Mouse (Mus musculus) thymus, postnatal 0 days (tissue): ENCODE measurements around the gene Gtf2ird1. TPM values are rescaled to one million over a fixed set of nuclear protein-coding genes. Genes with fewer than 3 reads are reported as not detected.
"Not testable (repeated sequence)": the region's sequence is repeated elsewhere in the genome, so short reads cannot be mapped to it uniquely, and the experiment has no call there.

Experiments used
- DNase-seq: peaks from one replicate; pipeline ENCODE4 v3.0.0-alpha.2; 2015; ENCODE audit warnings: low spot score
- polyA plus RNA-seq: library from polyadenylated mRNA; unstranded; fragments of >200 nt; fragmentation: Nextera tagmentation; extraction: Ambion mirVana; gene quantifications from 2 replicates; pipeline ENCODE4 v1.2.1, GENCODE M21; 2015

Gtf2ird1 gene
- polyA plus RNA-seq, 1 experiment from 2014 or later, result 67.4 TPM

DNA sequence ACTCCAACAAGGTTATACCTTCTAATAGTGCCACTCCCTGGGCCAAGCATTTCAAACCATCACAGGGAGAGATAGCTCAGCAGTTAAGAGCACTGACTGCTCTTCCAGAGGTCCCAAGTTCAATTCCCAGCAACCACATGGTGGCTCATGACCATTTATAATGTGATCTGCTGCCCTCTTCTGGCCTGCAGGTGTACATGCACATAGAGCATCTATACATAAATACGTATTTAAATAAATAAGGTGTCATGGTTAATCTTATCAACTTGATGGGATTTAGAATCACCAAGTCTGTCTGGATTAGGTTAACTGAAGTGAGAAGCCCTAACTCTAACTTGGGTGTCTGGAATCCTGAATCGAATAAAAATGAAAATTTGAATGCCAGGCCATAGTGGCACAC lies 109.5 kb downstream of the Gtf2ird1 start:
- no peak for DNase-seq

DNA sequence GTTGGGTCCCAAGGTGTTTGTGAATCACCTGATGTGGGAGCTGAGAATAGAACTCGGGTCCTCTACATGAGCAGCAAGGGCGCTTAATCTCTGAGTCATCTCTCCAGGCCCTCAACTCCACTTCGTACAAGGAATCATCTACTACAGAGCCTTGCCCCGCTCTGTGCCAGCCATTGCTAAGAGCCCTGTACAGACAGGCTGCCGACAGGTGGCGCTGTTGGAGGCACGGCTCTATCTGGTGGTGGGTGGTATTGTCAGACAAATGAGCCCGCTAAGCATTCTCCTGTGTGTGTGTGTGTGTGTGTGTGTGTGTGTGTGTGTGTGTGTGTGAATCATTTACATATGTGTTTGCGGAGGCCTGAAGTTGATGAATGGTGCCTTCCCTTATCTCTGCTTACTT lies 111.1 kb downstream of the Gtf2ird1 start:
- DNase-seq, result peak; percentile 43

GRCm38 (mm10) chr5:134344076-134344475 lies 112.4 kb downstream of the Gtf2ird1 start:
- DNase-seq, result no peak

DNA sequence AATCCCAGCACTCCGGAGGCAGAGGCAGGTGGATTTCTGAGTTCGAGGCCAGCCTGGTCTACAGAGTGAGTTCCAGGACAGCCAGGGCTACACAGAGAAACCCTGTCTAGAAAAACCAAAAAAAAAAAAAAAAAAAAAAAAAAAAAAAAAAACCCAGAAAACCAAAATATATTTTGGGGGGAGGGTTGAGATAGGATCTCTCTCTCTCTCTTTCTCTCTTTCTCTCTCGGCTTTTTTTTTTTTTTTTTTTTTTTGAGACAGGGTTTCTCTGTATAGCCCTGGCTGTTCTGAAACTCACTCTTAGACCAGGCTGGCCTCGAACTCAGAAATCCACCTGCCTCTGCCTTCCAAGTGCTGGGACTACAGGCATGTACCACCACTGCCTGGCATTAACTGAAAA lies 113.0 kb downstream of the Gtf2ird1 start:
- not testable (repeated sequence) for DNase-seq

GRCm38 (mm10) chr5:134342503-134343205 lies 113.9 kb downstream of the Gtf2ird1 start:
- no peak for DNase-seq

DNA sequence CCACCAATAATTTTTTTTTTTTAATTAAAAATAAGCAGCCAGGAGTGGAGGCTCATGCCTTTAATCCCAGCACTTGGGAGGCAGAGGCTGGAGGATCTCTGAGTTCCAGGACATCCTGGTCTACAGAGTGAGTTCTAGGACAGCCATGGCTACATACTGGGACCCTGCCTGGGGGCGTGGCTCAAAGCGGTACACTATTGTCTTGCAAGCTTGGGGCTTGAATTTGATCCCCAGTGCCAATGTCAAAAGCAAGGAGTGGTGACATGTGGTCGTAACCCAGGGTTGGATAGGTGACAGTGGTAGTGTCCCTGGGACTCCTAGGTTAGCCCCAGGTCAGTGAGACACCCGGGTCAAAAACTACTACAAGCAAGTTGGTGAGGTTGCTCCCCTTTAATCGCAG lies 114.8 kb downstream of the Gtf2ird1 start:
- DNase-seq, result no peak

GRCm38 (mm10) chr5:134341321-134341720 lies 115.2 kb downstream of the Gtf2ird1 start:
- DNase-seq, result peak; percentile 61

DNA sequence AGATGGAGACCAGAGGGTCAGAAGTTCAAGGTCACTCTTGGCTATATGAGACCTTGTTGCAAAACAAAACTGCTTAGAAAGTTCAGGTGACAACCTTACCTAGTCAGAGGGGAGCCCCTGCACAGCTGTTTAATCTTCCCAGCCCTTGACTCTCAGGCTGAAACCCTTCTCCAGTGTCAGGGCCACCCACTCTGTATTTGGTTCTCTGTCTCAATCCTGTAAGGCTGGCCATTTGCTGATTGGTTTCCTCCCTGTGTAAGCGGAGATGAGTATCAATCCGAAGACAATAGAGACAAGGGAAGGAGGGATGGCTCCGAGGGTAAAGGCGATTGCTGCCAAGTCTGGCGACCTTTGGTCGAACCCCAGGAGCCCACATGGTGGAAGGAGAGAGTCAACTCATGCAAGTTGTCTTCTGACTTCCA lies 116.4 kb downstream of the Gtf2ird1 start:
- no peak for DNase-seq

DNA sequence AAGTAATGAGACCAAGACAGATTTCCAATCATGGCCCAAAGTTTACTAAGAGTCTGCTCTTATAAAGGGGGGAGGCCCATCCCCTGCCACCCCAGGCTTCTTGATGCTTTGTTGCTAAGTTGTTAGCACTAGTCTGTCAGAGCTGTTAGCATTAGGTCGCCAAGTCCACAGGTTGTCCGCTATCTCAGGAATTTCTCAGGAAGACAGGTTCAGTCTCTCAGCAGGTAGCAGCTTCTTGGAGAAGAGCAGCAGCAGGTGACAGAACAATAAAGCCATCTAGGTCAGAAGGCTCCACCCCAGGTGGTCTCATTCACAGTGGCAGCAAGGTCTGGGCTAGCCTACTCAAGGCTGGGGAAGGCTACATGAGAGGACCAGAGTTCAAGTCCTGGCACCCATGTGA lies 119.5 kb downstream of the Gtf2ird1 start:
- DNase-seq, result not testable (repeated sequence)

DNA sequence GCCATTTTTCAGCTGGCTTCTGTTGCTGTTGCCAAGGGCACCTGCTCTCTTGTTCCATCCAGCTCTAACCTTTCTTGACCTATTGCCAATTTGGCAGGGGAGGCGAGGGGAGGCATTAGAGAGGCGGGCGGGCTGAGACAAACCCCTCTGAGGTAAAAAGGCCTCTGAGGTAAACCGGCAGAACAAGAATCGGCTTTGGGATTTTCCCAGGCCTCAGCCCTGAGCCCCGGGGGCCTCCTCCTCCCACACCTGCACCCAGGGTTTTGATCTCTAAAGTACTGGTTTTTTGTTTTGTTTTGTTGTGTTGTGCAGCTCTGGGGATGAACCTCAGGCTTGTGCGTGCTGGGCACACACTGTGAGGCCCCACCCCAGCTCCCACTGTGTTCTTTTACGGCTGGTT lies 123.8 kb downstream of the Gtf2ird1 start:
- DNase-seq, result peak; percentile 76

DNA sequence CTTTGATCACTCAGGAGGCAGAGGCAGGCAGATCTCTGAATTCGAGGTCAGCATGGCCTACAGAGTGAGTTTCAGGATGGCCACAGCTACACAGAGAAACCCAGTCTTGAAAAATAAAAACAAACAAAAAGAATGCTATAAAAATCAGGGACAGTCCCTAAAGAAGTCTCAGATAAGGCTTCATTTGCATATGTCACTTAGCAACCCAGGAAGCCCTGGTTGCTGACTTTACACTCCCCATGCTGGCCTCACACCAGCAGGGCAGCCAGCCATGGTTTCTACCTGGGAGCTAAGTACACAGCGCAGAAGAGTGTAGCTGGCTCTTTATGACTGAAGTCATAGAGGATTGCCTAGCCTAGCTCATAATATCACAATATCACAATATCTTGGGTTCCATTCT lies 126.4 kb downstream of the Gtf2ird1 start:
- no peak for DNase-seq

GRCm38 (mm10) chr5:134329311-134329710 lies 127.2 kb downstream of the Gtf2ird1 start:
- no peak for DNase-seq

GRCm38 (mm10) chr5:134328482-134329001 lies 128.0 kb downstream of the Gtf2ird1 start:
- DNase-seq, result no peak

DNA sequence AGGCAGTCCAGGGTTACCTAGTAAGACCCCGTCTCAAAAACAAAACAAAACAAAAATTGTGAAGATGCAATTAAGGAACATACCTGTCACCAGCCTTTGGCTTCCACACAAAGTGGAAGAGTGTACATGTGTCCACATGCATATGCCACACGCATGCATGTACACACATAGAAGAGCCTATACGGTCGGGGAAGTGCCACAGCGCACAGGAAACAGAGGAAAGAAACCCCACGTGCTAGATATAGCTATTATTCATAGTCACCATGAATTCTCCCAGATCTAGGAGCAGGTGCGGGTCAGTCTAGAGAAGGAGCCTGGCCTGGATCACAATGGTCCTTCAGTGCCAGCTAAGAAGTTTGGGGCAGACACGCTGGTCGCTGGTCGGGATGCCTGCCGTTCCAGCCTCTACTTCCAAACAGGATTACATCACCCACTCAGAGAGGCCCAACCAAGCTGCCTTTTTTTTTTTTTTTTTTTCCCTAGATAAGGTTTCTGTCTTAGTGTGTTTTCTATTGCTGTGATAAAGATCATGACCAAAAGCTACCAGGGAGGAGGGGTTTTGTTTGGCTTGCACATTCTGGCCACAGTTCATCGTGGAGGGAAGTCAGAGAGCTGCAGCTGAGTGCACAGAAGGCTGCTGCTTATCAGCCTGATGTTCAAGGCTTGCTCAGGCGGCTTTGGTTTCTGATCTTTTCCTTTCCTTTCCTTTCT lies 130.5 kb downstream of the Gtf2ird1 start:
- peak; percentile 41 for DNase-seq

GRCm38 (mm10) chr5:134323869-134324268 lies 132.6 kb downstream of the Gtf2ird1 start:
- no peak for DNase-seq

- DNase-seq, result peak; percentile 57
Measured at GRCm38 (mm10) chr5:134323311-134323710, 133.2 kb downstream of the Gtf2ird1 start.

- no peak for DNase-seq
Measured at GRCm38 (mm10) chr5:134322355-134322754, 134.2 kb downstream of the Gtf2ird1 start.

GRCm38 (mm10) chr5:134321699-134322098 lies 134.8 kb downstream of the Gtf2ird1 start:
- DNase-seq, result no peak

DNA sequence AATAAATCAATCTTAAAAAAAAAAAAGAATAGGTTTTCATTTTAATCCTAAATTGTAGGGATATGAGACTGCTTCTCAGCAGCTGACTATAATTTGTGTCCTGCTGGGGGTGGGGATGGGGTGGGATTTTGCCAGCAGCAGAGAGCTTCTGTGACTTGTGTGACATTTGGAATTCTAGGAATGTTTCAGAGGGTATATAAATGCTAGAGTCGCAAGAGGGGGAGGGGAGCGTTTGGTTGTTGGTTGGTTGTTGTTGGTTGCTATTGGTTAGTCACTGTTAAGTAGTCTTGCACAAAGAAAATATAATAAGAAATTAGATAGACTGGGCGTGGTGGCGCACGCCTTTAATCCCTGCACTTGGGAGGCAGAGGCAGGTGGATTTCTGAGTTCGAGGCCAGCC lies 137.6 kb downstream of the Gtf2ird1 start:
- DNase-seq, result no peak

DNA sequence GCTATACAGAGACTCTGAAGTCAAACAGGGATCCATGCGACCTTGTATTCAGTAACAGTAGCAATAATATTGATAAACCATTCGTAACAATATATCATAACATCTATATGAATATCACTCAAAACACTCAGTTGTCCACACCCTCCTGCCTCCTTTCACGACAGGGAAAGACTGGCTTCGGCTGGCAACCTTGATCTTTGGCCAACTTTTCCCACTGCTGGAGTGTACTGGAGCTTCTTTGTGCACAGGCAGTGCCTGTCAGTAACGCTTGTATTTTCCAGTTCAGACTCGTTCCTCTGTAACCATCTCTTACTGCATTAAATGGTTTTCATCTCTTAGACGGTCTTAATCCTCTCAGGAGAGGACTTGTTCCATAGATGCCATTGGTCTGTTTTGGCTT lies 139.8 kb downstream of the Gtf2ird1 start:
- DNase-seq, result no peak

- DNase-seq, result peak; percentile 21
Measured at GRCm38 (mm10) chr5:134315623-134316350, 140.7 kb downstream of the Gtf2ird1 start.
